Mouse (Mus musculus): ENCODE results near the gene Ndufs7. TPM values are rescaled to one million over a fixed set of nuclear protein-coding genes. Genes with fewer than 3 reads are reported as not detected.
"Not testable (repeated sequence)": the region's sequence is repeated elsewhere in the genome, so short reads cannot be mapped to it uniquely, and the experiment has no call there.

Ndufs7 gene
- polyA plus RNA-seq, 1 experiment = 65.7 TPM

- Histone ChIP-seq H3K27ac (ENCODE audit: insufficient read depth, low read length) (no peak overlapping the region), H3K4me1 (ENCODE audit: control insufficient read depth, insufficient read depth, low read length) (no peaks in the 10 kb centered on the region), H3K4me3 (ENCODE audit: insufficient read depth, low read length) (no peak overlapping the region)
- TF ChIP-seq POLR2A (IDR thresholded peaks at IDR 0.05; ENCODE audit: low read depth, low read length) = no peak
- TF ChIP-seq CTCF (IDR thresholded peaks at IDR 0.05; ENCODE audit: borderline replicate concordance, insufficient read depth, low read length) = no peak
Measured at GRCm38 (mm10) chr10:80215048-80215772, 33.7 kb upstream of the Ndufs7 start.

GRCm38 (mm10) chr10:80220676-80221075 lies 28.2 kb upstream of the Ndufs7 start:
- TF ChIP-seq CTCF (IDR thresholded peaks at IDR 0.05; ENCODE audit: borderline replicate concordance, insufficient read depth, low read length) (no peak), POLR2A (IDR thresholded peaks at IDR 0.05; ENCODE audit: low read depth, low read length) (no peak)
- H3K27ac ChIP-seq (ENCODE audit: insufficient read depth, low read length) = no peak overlapping the region
- no peaks in the 10 kb centered on the region; the same call in 1 of the 2 replicates for H3K4me1 ChIP-seq (ENCODE audit: control insufficient read depth, insufficient read depth, low read length)
- no peak overlapping the region for H3K4me3 ChIP-seq (ENCODE audit: insufficient read depth, low read length)

GRCm38 (mm10) chr10:80223137-80223536 lies 25.8 kb upstream of the Ndufs7 start:
- H3K4me1 ChIP-seq (ENCODE audit: control insufficient read depth, insufficient read depth, low read length); H3K4me3 ChIP-seq (ENCODE audit: insufficient read depth, low read length); H3K27ac ChIP-seq (ENCODE audit: insufficient read depth, low read length): not testable (repeated sequence)

- H3K27ac ChIP-seq (ENCODE audit: insufficient read depth, low read length) = peak overlapping the region; percentile 23; the same call in 1 of the 2 replicates
- TF ChIP-seq CTCF (IDR thresholded peaks at IDR 0.05; ENCODE audit: borderline replicate concordance, insufficient read depth, low read length) (no peak), POLR2A (IDR thresholded peaks at IDR 0.05; ENCODE audit: low read depth, low read length) (peak; percentile 90)
- no peak overlapping the region for H3K4me3 ChIP-seq (ENCODE audit: insufficient read depth, low read length)
- H3K4me1 ChIP-seq (ENCODE audit: control insufficient read depth, insufficient read depth, low read length) = peaks cover 5% of the 10 kb centered on the region
Measured at GRCm38 (mm10) chr10:80226071-80226415, 22.9 kb upstream of the Ndufs7 start.

- Histone ChIP-seq H3K27ac (ENCODE audit: insufficient read depth, low read length) (peak within 1 kb of the TSS; percentile 35), H3K4me1 (ENCODE audit: control insufficient read depth, insufficient read depth, low read length) (peaks cover 5% of the 10 kb centered on the region), H3K4me3 (ENCODE audit: insufficient read depth, low read length) (peak within 1 kb of the TSS; percentile 68)
- TF ChIP-seq POLR2A (IDR thresholded peaks at IDR 0.05; ENCODE audit: low read depth, low read length) = peak; percentile 56; the same call in 1 of the 2 replicates
- 0 out of 2 replicates have a peak, but pooled peaks have one; percentile 23 for TF ChIP-seq CTCF (IDR thresholded peaks at IDR 0.05; ENCODE audit: borderline replicate concordance, insufficient read depth, low read length)
Measured at GRCm38 (mm10) chr10:80226416-80227165, 22.3 kb upstream of the Ndufs7 start, which contains the start of gene Mum1. Mum1 (plus strand) TSS chr10:80226434.

- peak overlapping the region; percentile 68 for H3K4me3 ChIP-seq (ENCODE audit: insufficient read depth, low read length)
- peak overlapping the region; percentile 35; the same call in 1 of the 2 replicates for H3K27ac ChIP-seq (ENCODE audit: insufficient read depth, low read length)
- H3K4me1 ChIP-seq (ENCODE audit: control insufficient read depth, insufficient read depth, low read length) = peaks cover 5% of the 10 kb centered on the region
- TF ChIP-seq POLR2A (IDR thresholded peaks at IDR 0.05; ENCODE audit: low read depth, low read length) (no peak), CTCF (IDR thresholded peaks at IDR 0.05; ENCODE audit: borderline replicate concordance, insufficient read depth, low read length) (no peak)
Measured at GRCm38 (mm10) chr10:80227166-80227539, 21.8 kb upstream of the Ndufs7 start.

- peak overlapping the region; percentile 68 for H3K4me3 ChIP-seq (ENCODE audit: insufficient read depth, low read length)
- TF ChIP-seq POLR2A (IDR thresholded peaks at IDR 0.05; ENCODE audit: low read depth, low read length) (no peak), CTCF (IDR thresholded peaks at IDR 0.05; ENCODE audit: borderline replicate concordance, insufficient read depth, low read length) (no peak)
- no peak overlapping the region for H3K27ac ChIP-seq (ENCODE audit: insufficient read depth, low read length)
- H3K4me1 ChIP-seq (ENCODE audit: control insufficient read depth, insufficient read depth, low read length) = peaks cover 5% of the 10 kb centered on the region
Measured at GRCm38 (mm10) chr10:80227877-80228775, 20.8 kb upstream of the Ndufs7 start.

GRCm38 (mm10) chr10:80236145-80236825 lies 12.6 kb upstream of the Ndufs7 start:
- TF ChIP-seq POLR2A (IDR thresholded peaks at IDR 0.05; ENCODE audit: low read depth, low read length) (no peak), CTCF (IDR thresholded peaks at IDR 0.05; ENCODE audit: borderline replicate concordance, insufficient read depth, low read length) (no peak)
- no peak overlapping the region for H3K4me3 ChIP-seq (ENCODE audit: insufficient read depth, low read length)
- no peaks in the 10 kb centered on the region for H3K4me1 ChIP-seq (ENCODE audit: control insufficient read depth, insufficient read depth, low read length)
- no peak overlapping the region for H3K27ac ChIP-seq (ENCODE audit: insufficient read depth, low read length)

- H3K27ac ChIP-seq (ENCODE audit: insufficient read depth, low read length) = no peak overlapping the region
- H3K4me3 ChIP-seq (ENCODE audit: insufficient read depth, low read length) = no peak overlapping the region
- no peaks in the 10 kb centered on the region for H3K4me1 ChIP-seq (ENCODE audit: control insufficient read depth, insufficient read depth, low read length)
- no peak for TF ChIP-seq POLR2A (IDR thresholded peaks at IDR 0.05; ENCODE audit: low read depth, low read length)
- no peak for TF ChIP-seq CTCF (IDR thresholded peaks at IDR 0.05; ENCODE audit: borderline replicate concordance, insufficient read depth, low read length)
Measured at GRCm38 (mm10) chr10:80237020-80237419, 11.9 kb upstream of the Ndufs7 start.

Measured in embryonic fibroblast, embryonic 13.5 days (primary cell).